Mouse (Mus musculus) CH12.LX (cell line): ENCODE data around the gene Slc28a2. TPM values are rescaled to one million over a fixed set of nuclear protein-coding genes. Genes with fewer than 3 reads are reported as not detected.
A peak's percentile ranks its signal among the peaks of the same experiment; 100 is the strongest.

Experiments
- DNase-seq: peaks from one replicate; pipeline ENCODE4 v3.0.0-alpha.2; 2013; ENCODE audit errors: extremely low read depth
- H3K27ac ChIP-seq: 2 replicates; pipeline ENCODE4 v1.5.1; 2012; ENCODE audit warnings: low read depth, mild to moderate bottlenecking, control low read depth, moderate library complexity; ENCODE audit not compliant: insufficient read depth
- H3K27me3 ChIP-seq: replicated peaks from 2 replicates; pipeline ENCODE3; 2012; ENCODE audit warnings: inconsistent platforms
- H3K36me3 ChIP-seq, 2 experiments: replicated peaks in 1 of 2; 2 replicates each; pipeline versions ENCODE3 to v1.6.1; 2012; ENCODE audit warnings: inconsistent platforms in 1 of 2, low read length in 1 of 2, mild to moderate bottlenecking in 1 of 2, mixed read lengths in 1 of 2, moderate library complexity in 1 of 2; ENCODE audit not compliant: control insufficient read depth in 1 of 2, insufficient read depth in 1 of 2
- H3K4me1 ChIP-seq, 2 experiments: 2 replicates each; pipeline ENCODE4 v1.6.1; 2012; ENCODE audit warnings: inconsistent platforms in 1 of 2, moderate library complexity in 1 of 2; ENCODE audit not compliant: insufficient read depth in 2 of 2, control insufficient read depth in 1 of 2
- H3K4me2 ChIP-seq: 2 replicates; pipeline ENCODE4 v1.6.1; 2012; ENCODE audit warnings: low read depth, mild to moderate bottlenecking, control low read depth; ENCODE audit not compliant: poor library complexity, insufficient read depth, severe bottlenecking
- H3K4me3 ChIP-seq, 3 experiments: fragments of 150-350 bp in 1 of 3; sonication (generic) in 1 of 3; replicated peaks in 1 of 3; 2 replicates each; pipeline versions ENCODE3 to v1.5.1; 2011 to 2012; ENCODE audit warnings: low read depth in 2 of 3, low read length in 2 of 3, mild to moderate bottlenecking in 2 of 3, moderate library complexity in 2 of 3, control low read depth in 1 of 3, improper control_type of control experiment in 1 of 3, inconsistent platforms in 1 of 3, mixed read lengths in 1 of 3; ENCODE audit not compliant: poor library complexity in 1 of 3
- H3K79me2 ChIP-seq: replicated peaks from 2 replicates; pipeline ENCODE4 v1.6.1; 2012; ENCODE audit warnings: mild to moderate bottlenecking, moderate library complexity; ENCODE audit not compliant: control insufficient read depth, poor library complexity, insufficient read depth, severe bottlenecking; ENCODE audit errors: extremely low read depth
- H3K9ac ChIP-seq: 2 replicates; pipeline ENCODE4 v1.6.1; 2012; ENCODE audit warnings: low read depth, mild to moderate bottlenecking, control low read depth, moderate library complexity; ENCODE audit not compliant: insufficient read depth
- H3K9me3 ChIP-seq: replicated peaks from 2 replicates; pipeline ENCODE3; 2012; ENCODE audit warnings: low read length, inconsistent platforms, mixed read lengths
- BHLHE40 ChIP-seq: IDR thresholded peaks from 2 replicates; pipeline ENCODE4 v1.6.1; 2011; ENCODE audit warnings: mild to moderate bottlenecking, low read depth, low read length, improper control_type of control experiment
- CHD1 ChIP-seq: IDR thresholded peaks from 2 replicates; pipeline ENCODE4 v1.6.1; 2012; ENCODE audit warnings: low read depth, low read length, improper control_type of control experiment, inconsistent platforms
- CHD2 ChIP-seq: IDR thresholded peaks from 2 replicates; pipeline ENCODE4 v1.6.1; 2011; ENCODE audit warnings: low read length, improper control_type of control experiment
- E2F4 ChIP-seq: IDR thresholded peaks from 2 replicates; pipeline ENCODE4 v1.6.1; 2011; ENCODE audit warnings: low read depth, low read length, improper control_type of control experiment; ENCODE audit not compliant: insufficient replicate concordance
- ELF1 ChIP-seq: IDR thresholded peaks from 2 replicates; pipeline ENCODE4 v1.6.1; 2014; ENCODE audit warnings: low read depth, mild to moderate bottlenecking, inconsistent platforms, low read length, improper control_type of control experiment
- EP300 ChIP-seq: IDR thresholded peaks from 2 replicates; pipeline ENCODE4 v1.6.1; 2011; ENCODE audit warnings: low read length, improper control_type of control experiment
- ETS1 ChIP-seq: conservative IDR thresholded peaks from 2 replicates; pipeline ENCODE4 v1.6.1; 2012; ENCODE audit warnings: low read depth, mild to moderate bottlenecking, inconsistent platforms, low read length, improper control_type of control experiment, moderate library complexity
- HCFC1 ChIP-seq: IDR thresholded peaks from 2 replicates; pipeline ENCODE4 v1.6.1; 2012; ENCODE audit warnings: low read depth, mild to moderate bottlenecking, inconsistent platforms, low read length, improper control_type of control experiment
- JUN ChIP-seq: IDR thresholded peaks from 2 replicates; pipeline ENCODE4 v1.6.1; 2011; ENCODE audit warnings: low read depth, mild to moderate bottlenecking, low read length, improper control_type of control experiment, moderate library complexity; ENCODE audit not compliant: insufficient read depth
- JUND ChIP-seq: conservative IDR thresholded peaks from 2 replicates; pipeline ENCODE4 v1.6.1; 2011; ENCODE audit warnings: low read depth, low read length, improper control_type of control experiment
- KAT2A ChIP-seq: IDR thresholded peaks from 2 replicates; pipeline ENCODE4 v1.6.1; 2012; ENCODE audit warnings: low read length, improper control_type of control experiment, inconsistent platforms; ENCODE audit not compliant: insufficient replicate concordance
- MAFK ChIP-seq: IDR thresholded peaks from 2 replicates; pipeline ENCODE4 v1.6.1; 2011; ENCODE audit warnings: low read length, improper control_type of control experiment; ENCODE audit not compliant: insufficient replicate concordance
- MAZ ChIP-seq: IDR thresholded peaks from 2 replicates; pipeline ENCODE4 v1.6.1; 2012; ENCODE audit warnings: low read depth, mild to moderate bottlenecking, inconsistent platforms, low read length, improper control_type of control experiment, moderate library complexity
- MEF2A ChIP-seq: IDR thresholded peaks from 2 replicates; pipeline ENCODE4 v1.6.1; 2014; ENCODE audit warnings: low read depth, mild to moderate bottlenecking, inconsistent platforms, low read length, improper control_type of control experiment, borderline replicate concordance
- MXI1 ChIP-seq: IDR thresholded peaks from 2 replicates; pipeline ENCODE4 v1.6.1; 2011; ENCODE audit warnings: mild to moderate bottlenecking, low read depth, low read length, improper control_type of control experiment
- MYC ChIP-seq: IDR thresholded peaks from 2 replicates; pipeline ENCODE4 v1.6.1; 2011; ENCODE audit warnings: low read depth, mild to moderate bottlenecking, improper control_type of control experiment, low read length
- NELFE ChIP-seq: IDR thresholded peaks from 2 replicates; pipeline ENCODE4 v1.6.1; 2011; ENCODE audit warnings: low read depth, low read length, improper control_type of control experiment
- NRF1 ChIP-seq: IDR thresholded peaks from 2 replicates; pipeline ENCODE4 v1.6.1; 2014; ENCODE audit warnings: low read depth, mild to moderate bottlenecking, inconsistent platforms, low read length, improper control_type of control experiment, moderate library complexity
- PAX5 ChIP-seq: IDR thresholded peaks from 2 replicates; pipeline ENCODE4 v1.6.1; 2012; ENCODE audit warnings: low read length, inconsistent platforms, mixed read lengths
- POLR2A ChIP-seq: IDR thresholded peaks from 2 replicates; pipeline ENCODE4 v1.6.1; 2011; ENCODE audit warnings: low read depth, mild to moderate bottlenecking, improper control_type of control experiment, low read length
- POLR2AphosphoS2 ChIP-seq: IDR thresholded peaks from 2 replicates; pipeline ENCODE4 v1.6.1; 2011; ENCODE audit warnings: low read depth, low read length, improper control_type of control experiment
- TBP ChIP-seq: conservative IDR thresholded peaks from 2 replicates; pipeline ENCODE4 v1.6.1; 2011; ENCODE audit warnings: low read depth, low read length, improper control_type of control experiment
- UBTF ChIP-seq: IDR thresholded peaks from 2 replicates; pipeline ENCODE4 v1.6.1; 2012; ENCODE audit warnings: low read depth, mild to moderate bottlenecking, inconsistent platforms, low read length, improper control_type of control experiment, moderate library complexity
- USF1 ChIP-seq: IDR thresholded peaks from 2 replicates; pipeline ENCODE4 v1.6.1; 2014; ENCODE audit warnings: low read depth, mild to moderate bottlenecking, inconsistent platforms, low read length, improper control_type of control experiment
- USF2 ChIP-seq: conservative IDR thresholded peaks from 2 replicates; pipeline ENCODE4 v1.6.1; 2011; ENCODE audit warnings: low read depth, low read length, improper control_type of control experiment
- ZC3H11A ChIP-seq: IDR thresholded peaks from 2 replicates; pipeline ENCODE4 v1.6.1; 2012; ENCODE audit warnings: low read depth, mild to moderate bottlenecking, inconsistent platforms, low read length, improper control_type of control experiment
- ZKSCAN1 ChIP-seq: IDR thresholded peaks from 2 replicates; pipeline ENCODE4 v1.6.1; 2012; ENCODE audit warnings: low read depth, inconsistent platforms, low read length, improper control_type of control experiment, borderline replicate concordance
- ZMIZ1 ChIP-seq: IDR thresholded peaks from 2 replicates; pipeline ENCODE4 v1.6.1; 2012; ENCODE audit warnings: low read depth, mild to moderate bottlenecking, inconsistent platforms, low read length, improper control_type of control experiment
- dilution Hi-C: fragments of 300-500 bp; cut with MboI; formaldehyde crosslinking; loops from 2 replicates; pipeline ENCODE4 v1.14.3; 2020; ENCODE audit warnings: low sequenced_read_pairs; ENCODE audit not compliant: extremely low pct_unique_long_range_greater_than_20kb, extremely low pct_ligation_motif_present
- in situ Hi-C: fragments of 300-500 bp; cut with MboI; formaldehyde crosslinking; loops from 3 replicates; pipeline ENCODE4 v1.14.3; 2019; ENCODE audit warnings: low sequenced_read_pairs, low pct_ligation_motif_present, low pct_unique_long_range_greater_than_20kb, mixed read lengths
- polyA plus RNA-seq: library from polyadenylated mRNA; unstranded; fragments of >175 nt; gene quantifications from 2 replicates; pipeline ENCODE4 v1.2.1, GENCODE M21; 2012; ENCODE audit warnings: low read depth; ENCODE audit not compliant: insufficient read length
- total RNA-seq, 2 experiments: library from RNA; depleted of rRNA; stranded (reverse); fragments of 300-350 nt in 1 of 2; fragments of >200 nt in 1 of 2; gene quantifications; 2 replicates each; pipeline ENCODE4 v1.2.3; 2012 to 2014

Gene Slc28a2
- total and polyA plus RNA-seq, 3 experiments, result 16.3 to 31.4 (median 30.3) TPM

GRCm38 (mm10) chr2:122377751-122378246 lies 48.5 kb upstream of the Slc28a2 start:
- no peaks in the 10 kb centered on the region for H3K36me3 ChIP-seq
- no peaks in the 10 kb centered on the region for H3K9me3 ChIP-seq
- dilution Hi-C loops, result no loop called here
- H3K9ac ChIP-seq, result peak overlapping the region; percentile 97
- peaks cover 12 to 41% of the 10 kb centered on the region in 2 experiments for H3K4me1 ChIP-seq
- peak; percentile 86 for DNase-seq
- H3K79me2 ChIP-seq, result no peaks in the 10 kb centered on the region
- H3K4me2 ChIP-seq, result peak overlapping the region; percentile 62; the same call in 1 of the 2 replicates
- TF ChIP-seq EP300 (no peak), MAZ (no peak), NRF1 (peak; percentile 74), POLR2AphosphoS2 (no peak), UBTF (no peak), MAFK (peak; percentile 98), BHLHE40 (peak; percentile 75), ELF1 (peak; percentile 99), HCFC1 (peak; percentile 17; the same call in 1 of the 2 replicates), KAT2A (peak; percentile 22; the same call in 1 of the 2 replicates), E2F4 (0 out of 2 replicates have a peak, but pooled peaks have one; percentile 27), TBP (peak; percentile 98; the same call in 1 of the 2 replicates), MEF2A (no peak), USF2 (no peak), MYC (no peak)
- in situ Hi-C loops, result loop anchor here (25.0 kb wide), 1 partner anchor 235 kb away; the partner anchor contains the start of gene Gatm
- peaks cover 3% of the 10 kb centered on the region for H3K27me3 ChIP-seq
- peak overlapping the region; percentile 54 to 69 (median 62) for H3K4me3 ChIP-seq
- peak overlapping the region; percentile 78 for H3K27ac ChIP-seq

- Histone ChIP-seq H3K4me3 (peak overlapping the region; percentile 18 to 62 (median 54)), H3K9ac (peak overlapping the region; percentile 49), H3K27ac (no peak overlapping the region), H3K36me3 (no peaks in the 10 kb centered on the region), H3K9me3 (no peaks in the 10 kb centered on the region), H3K4me2 (peak overlapping the region; percentile 62; the same call in 1 of the 2 replicates), H3K27me3 (peaks cover 3% of the 10 kb centered on the region), H3K4me1 (peaks cover 12 to 41% of the 10 kb centered on the region in 2 experiments), H3K79me2 (no peaks in the 10 kb centered on the region)
- DNase-seq, result peak; percentile 57
- dilution Hi-C loops (no loop called here), in situ Hi-C loops (loop anchor here (25.0 kb wide), 1 partner anchor 234 kb away; the partner anchor contains the start of gene Gatm)
- TF ChIP-seq HCFC1 (no peak), NRF1 (no peak), MXI1 (no peak; the same call in 1 of the 2 replicates), USF1 (no peak), ETS1 (no peak), ZC3H11A (0 out of 2 replicates have a peak, but pooled peaks have one; percentile 3), POLR2AphosphoS2 (no peak), KAT2A (no peak), ELF1 (no peak), PAX5 (no peak), ZKSCAN1 (no peak), JUND (no peak), JUN (no peak), USF2 (no peak), EP300 (0 out of 2 replicates have a peak, but pooled peaks have one; percentile 32), MEF2A (peak; percentile 50; the same call in 1 of the 2 replicates), CHD2 (no peak), POLR2A (no peak), ZMIZ1 (no peak), MAFK (no peak), CHD1 (no peak), NELFE (no peak)
These were observed 47.6 kb upstream of the Slc28a2 start for GRCm38 (mm10) chr2:122378421-122379291.
